Mouse (Mus musculus): ENCODE results near the gene Msi2.

GRCm38 (mm10) chr11:88686061-88686460 is 32.3 kb downstream of the Msi2 start:
- TF ChIP-seq CTCF (conservative IDR thresholded peaks at IDR 0.05; ENCODE audit: low read length) (no peak), POU5F1 (IDR thresholded peaks at IDR 0.05; ENCODE audit: borderline replicate concordance, low read length) (no peak), NANOG (IDR thresholded peaks at IDR 0.05; ENCODE audit: borderline replicate concordance, low read length) (no peak)

All from E14TG2a.4 (cell line).